Mouse (Mus musculus): ENCODE data around the gene Grin3b.

DNA sequence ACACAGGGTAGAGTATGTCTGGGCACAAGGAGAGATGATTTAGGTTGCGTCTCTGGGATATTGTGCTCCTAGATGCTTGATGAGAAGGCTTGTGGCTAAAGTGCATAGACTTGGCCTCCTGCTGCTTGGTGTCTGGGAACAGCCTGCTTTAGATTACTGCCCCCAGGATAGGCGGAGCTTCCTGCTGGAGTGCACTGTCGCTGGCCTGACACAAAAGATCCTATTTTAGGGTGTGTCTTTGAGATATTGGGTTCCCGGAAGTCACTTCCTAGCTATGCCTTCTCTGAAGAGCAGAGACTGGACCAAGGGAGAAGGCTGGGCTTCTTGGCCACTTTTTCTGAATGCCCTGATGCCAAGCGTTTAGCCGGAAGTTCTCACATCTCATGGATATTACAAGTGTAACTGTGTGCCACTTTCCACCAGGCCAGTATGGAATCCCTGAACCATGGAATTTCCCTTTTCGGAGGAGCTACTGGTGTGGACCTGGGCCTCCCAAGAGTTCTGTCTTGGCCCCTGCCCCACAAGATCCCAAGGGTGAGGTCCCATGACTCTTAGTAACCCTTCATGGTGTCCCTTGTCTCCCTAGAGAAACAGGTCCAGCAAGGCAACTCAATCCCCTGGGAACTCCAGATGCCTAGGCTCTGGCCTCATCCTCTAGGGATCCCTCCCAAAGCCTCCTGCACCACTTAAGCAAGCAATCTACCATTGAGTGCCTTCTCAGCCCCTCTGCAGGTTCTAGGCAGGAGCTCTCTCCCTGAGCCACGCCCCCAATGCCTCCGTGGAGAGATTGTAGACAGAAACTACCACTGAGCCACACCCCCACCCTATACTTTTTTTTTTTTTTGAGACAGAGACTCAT lies 33.1 kb downstream of the Grin3b start:
- TF ChIP-seq POLR2A (IDR thresholded peaks at IDR 0.05; ENCODE audit: borderline replicate concordance, control insufficient read depth, low read depth, low read length) (no peak), CTCF (IDR thresholded peaks at IDR 0.05; ENCODE audit: control insufficient read depth, insufficient read depth, low read length) (no peak)

All from bone marrow, adult 2 months (tissue).